Mouse (Mus musculus) midbrain, embryonic 15.5 days (tissue): ENCODE measurements at regions not wholly inside any gene's neighbourhood (a gene's known extent, or its start where the extent isn't known, plus 50 kb on each side); places are given as distances from the start of the nearest gene placed in this dataset.

ENCODE experiments used
- ATAC-seq: fragments of 200-750 bp; cut with Nextera tagmentation; replicated peaks from 2 replicates; pipeline ENCODE4 v1.8.0; 2017; ENCODE audit warnings: moderate TSS enrichment
- H3K27ac ChIP-seq: fragments of 300-500 bp; sonication (generic); 2 replicates; pipeline ENCODE4 v1.5.1; 2015; ENCODE audit warnings: mild to moderate bottlenecking, inconsistent platforms
- H3K27me3 ChIP-seq: fragments of 300-500 bp; sonication (generic); replicated peaks from 2 replicates; pipeline ENCODE4 v1.6.1; 2015; ENCODE audit warnings: inconsistent platforms
- H3K36me3 ChIP-seq: fragments of 300-500 bp; sonication (generic); replicated peaks from 2 replicates; pipeline ENCODE4 v1.6.1; 2015; ENCODE audit warnings: inconsistent platforms
- H3K4me1 ChIP-seq: fragments of 300-500 bp; sonication (generic); 2 replicates; pipeline ENCODE4 v1.6.1; 2015; ENCODE audit warnings: inconsistent platforms
- H3K4me2 ChIP-seq: fragments of 300-500 bp; sonication (generic); 2 replicates; pipeline ENCODE4 v1.6.1; 2015; ENCODE audit warnings: inconsistent platforms, mild to moderate bottlenecking, moderate library complexity
- H3K4me3 ChIP-seq: fragments of 300-500 bp; sonication (generic); 2 replicates; pipeline ENCODE4 v1.5.1; 2015; ENCODE audit warnings: mild to moderate bottlenecking, inconsistent platforms
- H3K9ac ChIP-seq: fragments of 300-500 bp; sonication (generic); 2 replicates; pipeline ENCODE4 v1.6.1; 2015; ENCODE audit warnings: mild to moderate bottlenecking, inconsistent platforms
- H3K9me3 ChIP-seq: fragments of 300-500 bp; sonication (generic); 2 replicates; pipeline ENCODE4 v1.6.1; 2016; ENCODE audit warnings: inconsistent platforms
- WGBS: fragments of 180-500 bp; shearing (Covaris S2); methylation state at CpG from one replicate; pipeline ENCODE4 v1.1.7; 2015; ENCODE audit warnings: mixed read lengths; 5-methylcytosine and 5-hydroxymethylcytosine counted together

DNA sequence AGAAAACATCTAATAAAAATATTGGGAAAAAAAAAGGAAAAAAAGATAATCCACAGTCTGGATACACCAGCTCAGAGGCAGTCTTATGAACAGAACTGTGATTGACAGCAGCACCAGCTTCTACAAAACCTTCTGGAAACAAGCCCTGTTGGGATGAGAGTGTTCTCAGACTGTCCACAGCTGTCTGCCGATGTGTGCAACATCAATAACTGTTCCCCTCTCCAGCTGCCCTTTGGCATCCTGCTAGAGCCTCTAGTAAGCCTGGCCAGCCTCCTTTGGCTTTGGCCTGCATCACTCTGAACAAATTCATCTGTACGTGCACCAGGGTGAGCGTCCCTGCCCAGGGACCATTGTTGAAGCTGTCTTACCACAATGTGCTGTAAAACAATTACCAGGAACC is 137.0 kb upstream of the Irs2 start:
- no peak overlapping the region for H3K9ac ChIP-seq
- no peaks in the 10 kb centered on the region for H3K9me3 ChIP-seq
- H3K4me3 ChIP-seq = no peak overlapping the region
- no peak for ATAC-seq
- H3K4me2 ChIP-seq = no peak overlapping the region
- H3K4me1 ChIP-seq = no peaks in the 10 kb centered on the region
- H3K27ac ChIP-seq = no peak overlapping the region
- H3K36me3 ChIP-seq = no peaks in the 10 kb centered on the region
- no peaks in the 10 kb centered on the region for H3K27me3 ChIP-seq
- 86% methylated on average over 3 of the region's 3 CpGs for WGBS

DNA sequence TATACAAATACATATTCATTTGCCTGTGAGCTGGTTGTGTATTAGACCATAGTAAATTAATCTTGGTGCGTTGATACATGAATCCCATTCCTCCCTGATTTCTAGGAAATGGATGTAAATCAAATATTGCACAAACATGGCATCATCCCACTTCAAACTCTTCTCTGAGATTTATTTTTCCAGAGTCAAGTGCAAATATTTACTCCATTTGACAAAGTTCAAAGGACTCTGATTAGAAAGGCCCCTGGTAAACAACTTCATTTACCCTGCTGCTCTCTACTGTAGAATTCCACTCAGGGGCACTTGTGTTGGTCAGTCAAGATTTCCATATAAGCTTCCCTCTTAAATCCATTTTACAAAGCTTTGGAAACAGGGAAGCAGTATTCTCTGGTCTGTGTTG is 132.3 kb upstream of the Irs2 start:
- WGBS = 95% methylated on average over 1 of the region's 1 CpGs

DNA sequence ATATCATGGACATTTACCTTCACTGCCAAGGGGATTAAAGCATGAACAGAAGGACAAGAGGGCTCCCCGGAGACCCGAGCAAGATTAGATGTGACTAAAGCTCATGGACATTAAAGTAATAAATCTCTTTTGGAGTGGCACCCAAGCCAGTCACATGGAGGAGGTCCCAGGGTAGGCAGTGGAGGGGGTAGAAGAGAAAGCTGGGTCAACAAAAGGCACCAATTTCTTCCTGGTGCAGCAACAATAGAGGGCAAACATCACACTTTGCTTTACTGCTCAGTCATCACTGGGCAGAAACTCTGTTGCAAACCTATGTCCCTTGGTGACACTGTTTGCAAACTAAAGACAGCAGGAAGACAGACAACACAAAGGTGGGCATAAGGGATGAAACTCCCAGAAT is 131.0 kb upstream of the Irs2 start:
- Histone ChIP-seq H3K9me3 (no peaks in the 10 kb centered on the region), H3K9ac (no peak overlapping the region), H3K27me3 (no peaks in the 10 kb centered on the region), H3K4me1 (no peaks in the 10 kb centered on the region), H3K4me3 (no peak overlapping the region), H3K27ac (no peak overlapping the region), H3K36me3 (no peaks in the 10 kb centered on the region), H3K4me2 (no peak overlapping the region)
- WGBS = 63% methylated on average over 2 of the region's 2 CpGs
- ATAC-seq = no peak

More for the DNA sequence above, 132.3 kb upstream of the Irs2 start:
- Histone ChIP-seq H3K9me3 (no peaks in the 10 kb centered on the region), H3K4me2 (no peak overlapping the region), H3K4me1 (no peaks in the 10 kb centered on the region), H3K4me3 (no peak overlapping the region), H3K27ac (no peak overlapping the region), H3K27me3 (no peaks in the 10 kb centered on the region), H3K36me3 (no peaks in the 10 kb centered on the region), H3K9ac (no peak overlapping the region)
- ATAC-seq = no peak

DNA sequence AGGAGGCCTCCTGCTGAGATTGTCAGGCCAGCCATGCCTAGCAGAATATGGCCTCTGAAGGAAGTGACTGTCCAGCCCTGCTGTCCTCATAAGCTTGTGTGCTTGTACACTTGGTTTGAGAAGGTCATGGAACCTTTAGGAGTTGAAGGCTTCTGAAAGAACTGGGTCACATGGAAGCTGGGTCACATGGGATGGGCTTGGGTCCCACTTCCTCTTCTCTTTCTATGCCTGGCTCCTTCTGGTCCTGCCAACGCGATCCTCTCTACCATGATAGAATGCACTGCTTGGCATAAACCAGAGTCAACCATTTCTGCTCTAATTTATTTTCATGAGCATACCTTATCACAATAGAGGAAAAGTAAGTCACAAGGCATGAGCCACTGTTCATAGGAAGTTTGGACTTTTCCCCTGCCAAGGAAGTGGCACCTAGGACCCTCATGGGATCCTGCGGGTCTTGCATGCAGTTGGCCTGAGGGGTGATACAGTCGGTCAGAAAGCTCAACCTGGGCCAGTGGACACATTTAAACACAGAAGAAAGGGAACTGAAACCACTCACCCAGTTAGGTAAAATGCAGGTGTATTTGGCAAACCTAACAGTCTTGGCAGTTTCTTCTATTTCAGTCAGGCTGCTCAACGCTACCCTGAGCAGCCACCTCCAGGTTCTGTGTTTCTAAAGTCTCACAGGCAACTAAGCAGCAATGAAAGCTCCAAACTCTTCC is 130.2 kb upstream of the Irs2 start:
- Histone ChIP-seq H3K36me3 (no peaks in the 10 kb centered on the region), H3K27ac (no peak overlapping the region), H3K4me3 (no peak overlapping the region), H3K27me3 (no peaks in the 10 kb centered on the region), H3K9me3 (no peaks in the 10 kb centered on the region), H3K9ac (no peak overlapping the region), H3K4me1 (no peaks in the 10 kb centered on the region), H3K4me2 (no peak overlapping the region)
- no peak for ATAC-seq
- WGBS = 90% methylated on average over 5 of the region's 5 CpGs

DNA sequence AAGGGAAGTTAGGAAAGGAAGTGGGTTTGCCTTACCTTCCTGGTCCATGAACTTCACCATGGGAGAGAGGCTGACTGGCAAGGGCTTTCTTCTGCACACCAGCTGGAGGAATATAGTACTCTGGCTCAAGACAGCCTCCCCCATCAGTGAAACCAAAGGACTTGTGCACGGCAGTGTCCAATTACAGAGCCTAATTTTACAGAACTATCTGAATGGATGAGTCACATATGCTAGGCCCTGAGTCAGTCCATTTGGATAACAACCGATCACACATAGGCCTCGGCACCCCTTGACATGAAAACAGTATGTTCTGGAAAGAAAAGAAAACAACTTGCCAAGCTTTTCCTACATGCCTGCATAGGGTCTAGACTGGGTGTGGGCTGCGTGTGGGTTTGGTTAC is 128.3 kb upstream of the Irs2 start:
- ATAC-seq = no peak
- WGBS = 89% methylated on average over 4 of the region's 4 CpGs
- Histone ChIP-seq H3K9ac (no peak overlapping the region), H3K4me2 (no peak overlapping the region), H3K27ac (no peak overlapping the region), H3K36me3 (no peaks in the 10 kb centered on the region), H3K9me3 (no peaks in the 10 kb centered on the region), H3K4me1 (no peaks in the 10 kb centered on the region), H3K4me3 (no peak overlapping the region), H3K27me3 (no peaks in the 10 kb centered on the region)

DNA sequence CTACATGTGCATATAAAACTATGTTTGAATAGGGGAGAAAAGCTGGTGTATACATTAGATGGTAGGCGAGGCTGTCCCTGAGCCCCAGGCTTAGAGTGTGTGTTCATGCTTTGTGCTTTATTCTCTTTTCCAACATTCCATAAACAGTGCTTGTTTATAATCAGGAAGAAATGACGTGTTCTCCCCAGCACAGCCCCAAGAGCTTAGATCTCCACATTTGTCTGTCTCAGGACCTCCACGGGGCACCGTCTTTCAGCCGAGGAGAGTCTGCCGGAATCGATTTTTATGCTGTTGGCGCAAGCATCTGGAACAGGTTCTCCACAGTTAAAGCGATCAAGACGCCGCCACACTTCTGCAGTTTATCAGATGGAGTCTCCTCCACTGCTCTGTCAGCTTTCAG is 126.9 kb upstream of the Irs2 start:
- Histone ChIP-seq H3K36me3 (no peaks in the 10 kb centered on the region), H3K27me3 (no peaks in the 10 kb centered on the region), H3K9ac (no peak overlapping the region), H3K4me2 (no peak overlapping the region), H3K4me1 (no peaks in the 10 kb centered on the region), H3K9me3 (no peaks in the 10 kb centered on the region), H3K27ac (no peak overlapping the region), H3K4me3 (no peak overlapping the region)
- WGBS = 91% methylated on average over 11 of the region's 11 CpGs
- no peak for ATAC-seq

DNA sequence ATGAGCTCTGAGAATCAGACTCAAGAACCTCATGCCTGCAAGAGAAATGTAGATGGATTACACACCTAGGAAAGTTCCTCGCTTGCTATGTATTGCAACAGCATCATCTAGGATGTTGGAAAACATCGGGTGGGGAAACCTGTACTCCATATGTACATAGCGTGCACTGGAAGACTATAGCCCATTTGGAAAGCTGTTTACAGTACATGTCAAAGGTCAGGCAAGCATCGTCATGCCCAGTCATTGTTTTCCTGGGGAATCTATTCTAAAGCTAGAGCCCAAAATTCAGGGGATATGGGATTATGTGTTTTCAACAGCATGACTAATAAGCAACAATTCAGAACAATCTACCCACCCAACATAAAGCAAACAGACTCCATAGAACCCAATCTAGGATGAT is 126.3 kb upstream of the Irs2 start:
- Histone ChIP-seq H3K27me3 (no peaks in the 10 kb centered on the region), H3K4me3 (no peak overlapping the region), H3K9me3 (no peaks in the 10 kb centered on the region), H3K9ac (no peak overlapping the region), H3K27ac (no peak overlapping the region), H3K36me3 (no peaks in the 10 kb centered on the region), H3K4me1 (no peaks in the 10 kb centered on the region), H3K4me2 (no peak overlapping the region)
- ATAC-seq = no peak
- WGBS = 94% methylated on average over 4 of the region's 4 CpGs

DNA sequence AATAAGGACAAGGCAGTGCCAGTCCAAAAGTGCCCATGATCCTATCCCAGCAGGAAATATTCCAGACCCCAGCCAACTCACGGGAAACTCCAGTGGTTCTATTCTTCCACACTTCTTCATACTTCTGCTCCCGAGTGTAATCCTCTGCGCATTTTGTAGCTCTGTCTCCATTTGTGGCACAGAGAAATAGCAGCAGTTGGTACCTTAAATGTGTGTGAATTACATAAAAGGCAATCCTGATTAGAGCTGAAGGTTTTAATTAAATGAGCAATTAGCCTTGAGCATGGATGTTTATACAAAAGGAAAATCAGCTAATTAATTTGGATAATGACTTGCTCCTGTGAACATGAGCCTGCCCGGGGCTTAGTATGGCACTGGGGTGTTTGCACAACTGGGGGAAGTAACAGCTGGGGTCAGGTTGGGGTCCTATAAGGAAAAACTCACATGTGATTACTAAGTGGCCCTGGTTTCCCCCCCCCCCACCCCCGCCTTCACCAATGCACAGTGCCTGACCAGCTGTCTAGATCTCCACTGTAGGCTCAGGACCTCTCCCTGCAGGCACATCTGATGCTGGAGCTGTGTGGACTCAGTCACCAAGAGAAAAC is 110.9 kb upstream of the Irs2 start:
- H3K9ac ChIP-seq = no peak overlapping the region
- 58% methylated on average over 5 of the region's 5 CpGs for WGBS
- no peaks in the 10 kb centered on the region for H3K9me3 ChIP-seq
- no peak overlapping the region for H3K4me3 ChIP-seq
- ATAC-seq = 0 out of 2 replicates have a peak, but pooled peaks have one; percentile 27
- H3K4me1 ChIP-seq = no peaks in the 10 kb centered on the region; the same call in 1 of the 2 replicates
- H3K27ac ChIP-seq = no peak overlapping the region
- H3K4me2 ChIP-seq = no peak overlapping the region
- no peaks in the 10 kb centered on the region for H3K27me3 ChIP-seq
- H3K36me3 ChIP-seq = no peaks in the 10 kb centered on the region

DNA sequence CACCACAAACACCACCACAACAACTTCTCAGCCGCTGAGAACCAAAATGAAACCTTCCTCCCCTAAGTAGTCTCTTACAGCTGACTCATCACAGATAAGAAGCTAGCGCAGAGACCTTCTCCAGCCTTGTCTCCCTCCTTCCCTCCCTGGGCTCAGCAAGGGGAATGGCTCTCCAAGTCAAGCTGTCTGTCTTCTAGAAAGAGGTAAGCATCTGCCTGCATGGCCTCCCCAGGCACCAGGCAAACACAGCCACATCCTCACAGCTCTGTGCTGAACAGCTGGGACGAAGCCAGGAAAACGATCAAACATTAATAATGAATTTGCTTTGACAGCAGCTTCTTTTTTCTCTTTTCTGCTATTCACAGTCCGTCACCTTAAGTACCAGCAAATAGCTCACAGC is 108.3 kb upstream of the Irs2 start:
- Histone ChIP-seq H3K27me3 (no peaks in the 10 kb centered on the region), H3K9me3 (no peaks in the 10 kb centered on the region), H3K4me3 (no peak overlapping the region), H3K27ac (no peak overlapping the region), H3K4me1 (no peaks in the 10 kb centered on the region; the same call in 1 of the 2 replicates), H3K36me3 (no peaks in the 10 kb centered on the region), H3K9ac (no peak overlapping the region), H3K4me2 (no peak overlapping the region)
- 56% methylated on average over 5 of the region's 5 CpGs for WGBS
- ATAC-seq = no peak

DNA sequence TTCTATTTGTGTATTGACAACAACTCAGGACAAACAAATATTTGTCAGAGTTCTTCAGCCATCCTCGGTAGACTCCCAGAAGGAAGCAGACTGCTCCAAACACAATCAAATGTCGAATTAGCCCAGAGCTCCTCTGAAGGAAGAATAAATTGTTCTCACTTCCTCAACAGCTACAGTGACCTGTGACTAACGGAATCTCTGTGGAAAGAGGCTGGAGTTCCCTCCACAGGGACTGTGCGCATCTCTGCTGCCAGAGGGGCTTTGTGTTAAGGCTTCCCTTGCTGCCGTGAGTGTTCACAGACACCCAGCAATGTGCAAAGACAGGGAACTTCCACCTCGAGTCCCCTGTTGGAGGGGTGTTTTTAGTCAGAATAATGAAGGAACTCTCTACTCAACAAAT is 107.0 kb upstream of the Irs2 start:
- Histone ChIP-seq H3K4me2 (no peak overlapping the region), H3K9me3 (no peaks in the 10 kb centered on the region), H3K36me3 (no peaks in the 10 kb centered on the region), H3K27me3 (no peaks in the 10 kb centered on the region), H3K9ac (no peak overlapping the region), H3K4me1 (no peaks in the 10 kb centered on the region; the same call in 1 of the 2 replicates), H3K27ac (no peak overlapping the region), H3K4me3 (no peak overlapping the region)
- no peak for ATAC-seq
- WGBS = 47% methylated on average over 6 of the region's 6 CpGs

DNA sequence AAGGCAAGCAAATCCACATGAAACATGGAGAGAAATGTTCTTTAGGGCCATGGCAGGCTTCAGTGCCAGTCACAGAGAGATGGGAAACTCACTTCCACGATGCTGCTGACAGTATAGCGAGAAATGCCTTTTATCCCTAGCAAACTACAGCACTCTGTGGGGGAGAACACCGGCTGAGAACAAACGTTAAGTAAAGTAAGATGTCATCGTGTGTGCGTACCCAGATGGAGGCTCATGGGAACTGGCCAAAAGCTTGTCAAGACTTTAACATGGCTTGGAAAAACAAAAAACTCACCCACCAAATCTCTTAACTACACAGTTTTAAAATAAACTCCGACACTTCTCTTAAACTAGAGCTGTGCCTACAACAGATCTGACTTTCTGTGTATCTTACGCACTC is 106.3 kb upstream of the Irs2 start:
- no peaks in the 10 kb centered on the region; the same call in 1 of the 2 replicates for H3K4me1 ChIP-seq
- H3K36me3 ChIP-seq = no peaks in the 10 kb centered on the region
- H3K27ac ChIP-seq = no peak overlapping the region
- H3K9ac ChIP-seq = no peak overlapping the region
- no peaks in the 10 kb centered on the region for H3K27me3 ChIP-seq
- H3K4me3 ChIP-seq = no peak overlapping the region
- no peak for ATAC-seq
- 56% methylated on average over 8 of the region's 8 CpGs for WGBS
- H3K4me2 ChIP-seq = no peak overlapping the region
- H3K9me3 ChIP-seq = no peaks in the 10 kb centered on the region

DNA sequence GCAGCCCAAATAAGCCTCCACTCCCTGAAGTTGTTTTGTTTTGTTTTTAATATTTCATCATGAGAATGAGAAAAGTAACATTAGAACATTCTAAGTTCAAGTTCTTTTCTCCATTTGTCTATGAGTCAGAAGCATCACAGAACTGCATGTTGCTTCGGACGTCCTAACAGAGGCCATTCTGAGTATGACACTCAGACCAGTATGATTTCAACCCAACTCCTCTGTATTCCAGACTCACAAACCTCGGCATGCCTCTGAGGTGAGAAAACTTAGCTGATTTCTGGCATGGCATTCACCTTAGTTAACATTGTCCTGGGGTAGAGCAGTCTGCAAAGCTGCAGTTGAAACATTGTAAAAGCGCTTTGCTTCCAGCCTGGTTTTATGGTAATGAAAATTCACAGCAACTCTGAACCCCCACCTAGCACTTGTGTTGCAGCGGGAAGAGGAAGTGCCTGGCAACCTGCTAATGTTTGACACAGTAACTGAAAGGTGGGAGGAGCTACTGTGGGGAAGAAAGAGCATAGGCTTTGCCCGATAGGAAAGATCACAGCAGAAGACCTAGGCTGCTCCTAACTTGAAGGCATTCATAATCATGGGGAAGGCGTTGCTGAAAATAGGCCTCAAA is 104.8 kb upstream of the Irs2 start:
- Histone ChIP-seq H3K4me3 (no peak overlapping the region), H3K36me3 (no peaks in the 10 kb centered on the region), H3K9me3 (no peaks in the 10 kb centered on the region), H3K4me1 (no peaks in the 10 kb centered on the region; the same call in 1 of the 2 replicates), H3K27me3 (no peaks in the 10 kb centered on the region), H3K9ac (no peak overlapping the region), H3K27ac (no peak overlapping the region), H3K4me2 (no peak overlapping the region)
- no peak for ATAC-seq
- WGBS = 75% methylated on average over 7 of the region's 7 CpGs

DNA sequence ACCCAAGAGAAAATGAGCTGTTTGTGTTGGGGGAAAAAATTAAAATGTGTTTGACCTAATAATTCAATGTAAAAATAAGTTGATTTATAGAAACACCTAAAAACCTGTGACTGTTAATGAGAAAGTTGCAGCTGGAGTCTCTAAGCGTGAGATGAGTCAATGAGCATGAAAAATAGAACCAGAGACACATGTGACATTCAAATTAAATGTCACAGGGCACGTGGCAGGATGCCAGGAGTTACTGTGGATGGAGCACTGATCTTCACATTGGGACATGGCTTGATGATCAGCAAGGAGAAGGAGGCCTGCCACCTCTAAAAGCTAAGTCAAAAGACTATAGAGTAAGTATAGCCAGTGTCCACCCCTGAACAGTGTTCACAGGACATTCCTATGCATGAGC is 103.7 kb upstream of the Irs2 start:
- Histone ChIP-seq H3K4me3 (no peak overlapping the region), H3K9ac (no peak overlapping the region), H3K4me1 (no peaks in the 10 kb centered on the region; the same call in 1 of the 2 replicates), H3K36me3 (no peaks in the 10 kb centered on the region), H3K27ac (no peak overlapping the region), H3K9me3 (no peaks in the 10 kb centered on the region), H3K27me3 (no peaks in the 10 kb centered on the region), H3K4me2 (no peak overlapping the region)
- WGBS = 76% methylated on average over 2 of the region's 2 CpGs
- ATAC-seq = no peak
